Mouse (Mus musculus) v-Abl transformed pro-B cells (cell line): ENCODE measurements at regions not wholly inside any gene's neighbourhood (a gene's known extent, or its start where the extent isn't known, plus 50 kb on each side); places are given as distances from the start of the nearest gene placed in this dataset.

Experiments used
- in situ Hi-C, 2 experiments: fragments of 400-800 bp; cut with MboI; formaldehyde crosslinking; loops; one replicate each; pipeline ENCODE4 v1.15.1; 2025; ENCODE audit not compliant: unreplicated experiment in 2 of 2

GRCm38 (mm10) chr14:24826471-24827337, 339.8 kb downstream of the Rps24 start:
- in situ Hi-C loops, result no loop called here

- in situ Hi-C loops, result no loop called here
Measured at GRCm38 (mm10) chr14:24827381-24828031, 340.6 kb downstream of the Rps24 start.

DNA sequence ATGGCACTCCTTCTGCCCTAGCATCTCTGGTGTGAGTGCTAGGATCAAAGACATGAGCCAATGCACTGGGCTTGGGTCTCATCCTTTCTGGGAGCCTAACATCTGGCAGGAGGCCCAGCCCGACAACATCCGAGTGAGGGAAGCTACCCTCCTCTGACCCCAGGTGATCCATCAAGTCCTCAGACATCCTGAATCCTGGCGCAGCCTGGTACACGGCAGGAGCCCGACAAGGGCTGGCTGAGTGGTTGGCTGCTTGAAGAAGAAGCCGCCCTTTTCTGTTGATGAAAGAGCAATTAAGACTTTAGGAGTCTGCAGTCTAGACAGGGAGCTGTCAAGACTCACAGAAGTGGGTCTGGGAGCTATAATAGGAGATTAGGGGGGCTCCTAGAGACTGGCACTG, 342.1 kb downstream of the Rps24 start:
- in situ Hi-C loops, result no loop called here

GRCm38 (mm10) chr14:24833211-24833610, 346.3 kb downstream of the Rps24 start:
- in situ Hi-C loops, result loop anchor here in 1 of 2 experiments (5.0 kb wide), 1 partner anchor 49 kb away; no protein-coding TSS in a partner anchor

GRCm38 (mm10) chr14:24838219-24838618, 351.3 kb downstream of the Rps24 start:
- in situ Hi-C loops, result no loop called here

- in situ Hi-C loops, result no loop called here
Measured at GRCm38 (mm10) chr14:24839056-24839455, 352.1 kb downstream of the Rps24 start.

- in situ Hi-C loops, result no loop called here
Measured at GRCm38 (mm10) chr14:24841715-24842496, 355.0 kb downstream of the Rps24 start.

GRCm38 (mm10) chr14:24843626-24844025, 356.7 kb downstream of the Rps24 start:
- in situ Hi-C loops, result no loop called here

- in situ Hi-C loops, result no loop called here
Measured at GRCm38 (mm10) chr14:24850491-24850890, 363.6 kb downstream of the Rps24 start.

DNA sequence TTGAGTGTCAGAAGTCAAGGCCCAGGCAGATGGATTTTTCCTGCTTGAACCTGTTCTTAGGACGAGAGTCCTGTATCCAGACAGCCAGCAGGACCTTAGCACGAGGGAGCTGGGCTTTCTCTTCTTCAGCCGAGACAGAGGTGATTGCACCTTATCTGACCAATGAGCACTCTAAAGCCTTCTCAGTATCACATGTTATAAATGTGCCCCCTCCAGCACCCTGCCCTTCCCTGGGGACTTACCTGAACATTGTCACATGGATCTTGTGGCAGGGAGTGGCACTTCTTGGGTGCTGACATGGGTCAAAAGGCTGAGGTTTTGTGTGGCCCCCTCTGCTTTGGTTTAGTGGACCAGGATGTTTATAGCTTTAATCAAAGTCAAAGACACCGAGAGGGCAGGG, 367.5 kb downstream of the Rps24 start:
- in situ Hi-C loops, result no loop called here

DNA sequence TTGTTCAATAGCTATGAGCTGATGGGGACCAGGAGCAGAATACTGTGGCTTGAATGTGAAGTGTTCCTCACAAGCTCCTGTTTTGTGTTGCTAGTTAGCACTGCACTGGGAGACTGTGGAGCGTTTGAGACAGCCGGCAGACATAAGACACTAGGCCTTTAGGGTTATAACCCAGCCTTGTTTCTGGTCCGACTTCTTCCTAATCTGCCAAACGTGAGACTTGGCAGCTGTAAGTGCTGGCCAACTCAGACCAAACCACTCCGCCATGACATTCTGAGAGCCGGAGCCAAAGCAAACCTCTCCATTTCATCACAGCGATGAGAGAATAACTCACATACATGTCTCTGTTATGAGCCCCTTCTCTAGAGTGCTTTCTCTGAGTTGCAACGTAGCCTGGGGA, 375.2 kb downstream of the Rps24 start:
- in situ Hi-C loops, result no loop called here

DNA sequence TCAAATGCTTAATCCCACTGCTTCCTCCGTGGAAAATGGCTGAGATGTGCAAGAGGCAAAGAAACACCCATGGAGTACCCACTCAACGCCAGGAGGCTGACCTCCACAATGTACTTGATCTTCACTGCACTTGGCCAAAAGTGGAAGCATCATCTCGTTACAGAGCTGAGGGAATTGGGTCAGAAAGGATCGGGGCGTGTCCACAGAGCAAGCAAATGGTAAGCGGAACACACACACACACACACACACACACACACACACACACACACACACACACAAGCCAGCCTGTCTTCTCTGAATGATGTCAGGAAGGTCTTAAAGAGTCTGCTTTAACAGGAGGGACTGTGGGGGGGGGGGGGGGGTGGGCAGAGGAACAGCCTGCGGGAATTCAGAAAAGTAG, 375.7 kb downstream of the Rps24 start:
- in situ Hi-C loops, result no loop called here

DNA sequence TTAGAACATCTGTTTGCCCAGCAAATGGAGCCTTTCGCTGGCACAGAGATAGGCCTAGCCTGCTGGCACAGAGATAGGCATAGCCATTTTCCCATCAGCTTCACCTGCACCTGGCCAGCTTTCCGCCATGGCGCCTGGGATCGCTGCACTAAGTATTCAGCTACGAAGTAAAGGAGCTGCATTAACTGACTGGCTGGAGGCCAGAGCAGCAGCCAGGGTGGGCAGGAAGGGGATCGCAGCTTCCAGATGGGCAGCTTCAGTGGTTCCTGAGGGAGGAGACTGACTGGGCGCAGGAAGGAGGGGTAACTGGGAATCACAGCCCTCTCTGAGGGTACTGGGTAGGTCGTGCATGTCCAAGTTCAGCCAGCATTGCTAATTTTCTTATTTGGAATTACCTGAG, 376.2 kb downstream of the Rps24 start:
- in situ Hi-C loops, result no loop called here

DNA sequence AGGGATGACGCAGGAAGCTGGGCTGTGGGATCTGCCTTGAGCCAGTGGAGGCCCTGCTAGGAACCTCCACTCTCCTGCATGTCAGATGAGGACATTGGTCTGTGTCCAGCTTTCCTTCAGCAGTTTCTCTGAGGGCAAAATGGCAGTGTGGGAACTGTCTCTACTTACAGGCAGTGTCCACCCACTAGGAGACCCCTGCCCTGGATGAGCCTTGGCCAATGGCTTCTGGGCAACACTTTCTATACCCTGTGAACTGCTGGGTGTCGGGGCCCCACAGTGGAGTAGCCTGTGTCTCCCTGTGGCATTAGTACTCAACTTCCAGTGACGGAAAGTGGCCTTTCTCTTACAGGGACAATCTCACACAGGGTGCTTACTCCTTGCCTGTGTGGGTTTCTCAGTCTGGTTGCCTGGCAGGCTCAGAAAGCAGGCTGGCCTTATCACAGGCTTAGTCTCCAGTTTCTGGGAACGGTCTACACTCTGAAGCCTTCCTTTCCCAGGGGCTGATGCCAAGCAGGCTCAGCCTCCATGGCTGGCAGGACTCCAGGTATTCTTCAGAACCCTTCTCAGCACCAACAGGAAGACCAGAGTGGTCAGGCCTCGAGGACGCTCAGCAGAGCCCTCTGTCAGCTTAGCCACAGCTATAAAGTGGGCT, 378.8 kb downstream of the Rps24 start:
- in situ Hi-C loops, result no loop called here

DNA sequence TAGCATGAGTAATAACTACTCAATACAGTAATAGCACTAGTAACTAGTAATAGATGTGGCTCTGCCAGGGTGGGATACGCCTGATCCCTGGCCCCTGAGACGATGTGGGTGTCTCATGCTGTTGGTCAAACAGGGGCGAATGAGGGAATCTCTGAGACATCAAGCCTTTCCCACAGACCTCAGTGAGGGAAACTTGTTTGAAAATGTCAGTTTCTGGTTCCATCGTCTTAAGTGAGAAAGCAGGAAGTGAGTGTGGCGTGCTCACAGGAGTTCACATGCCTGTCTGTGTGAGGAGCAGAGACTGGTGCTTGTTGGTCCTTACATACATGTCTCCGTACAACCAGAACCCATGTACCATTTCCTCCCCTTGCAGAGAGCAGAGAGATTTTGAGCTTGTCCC, 380.9 kb downstream of the Rps24 start:
- in situ Hi-C loops, result no loop called here

DNA sequence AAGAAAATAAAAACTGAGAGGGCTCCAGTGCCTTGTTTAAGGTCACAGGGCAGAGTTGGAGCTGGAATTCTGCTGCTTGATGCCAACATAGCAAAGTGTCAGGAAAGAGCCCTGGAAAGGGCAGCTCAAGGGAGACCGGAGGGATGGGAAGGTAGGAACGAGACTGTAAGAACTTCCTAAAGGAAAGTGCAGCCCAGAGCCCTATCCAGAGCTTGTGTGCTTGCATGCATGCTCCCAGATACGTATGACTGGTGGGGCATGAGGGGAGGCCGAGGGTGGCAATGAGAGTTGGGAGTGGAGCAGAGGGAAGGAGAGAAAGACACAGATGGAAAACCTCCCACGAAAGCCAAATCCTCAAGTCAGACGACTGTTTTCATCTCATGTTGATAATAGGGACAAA, 381.8 kb downstream of the Rps24 start:
- in situ Hi-C loops, result no loop called here

DNA sequence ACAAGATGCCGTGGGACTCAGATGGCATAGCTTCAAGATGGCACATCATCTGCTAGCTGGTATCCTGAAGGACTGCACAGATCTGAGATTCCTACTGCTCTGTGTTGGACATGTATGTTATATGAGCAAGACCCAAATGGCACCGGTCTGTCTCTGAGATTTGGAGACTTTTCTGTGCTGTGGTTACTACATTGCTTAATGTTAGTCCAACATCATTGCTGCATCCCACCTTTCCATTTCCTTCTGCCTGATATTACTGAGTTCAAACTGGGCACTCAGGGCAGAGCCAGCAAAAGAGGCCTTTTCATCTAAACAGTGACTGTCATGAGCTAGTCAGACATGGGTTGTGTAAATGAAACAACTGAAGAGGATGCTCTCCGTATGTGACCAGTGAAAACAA, 383.3 kb downstream of the Rps24 start:
- in situ Hi-C loops, result no loop called here

DNA sequence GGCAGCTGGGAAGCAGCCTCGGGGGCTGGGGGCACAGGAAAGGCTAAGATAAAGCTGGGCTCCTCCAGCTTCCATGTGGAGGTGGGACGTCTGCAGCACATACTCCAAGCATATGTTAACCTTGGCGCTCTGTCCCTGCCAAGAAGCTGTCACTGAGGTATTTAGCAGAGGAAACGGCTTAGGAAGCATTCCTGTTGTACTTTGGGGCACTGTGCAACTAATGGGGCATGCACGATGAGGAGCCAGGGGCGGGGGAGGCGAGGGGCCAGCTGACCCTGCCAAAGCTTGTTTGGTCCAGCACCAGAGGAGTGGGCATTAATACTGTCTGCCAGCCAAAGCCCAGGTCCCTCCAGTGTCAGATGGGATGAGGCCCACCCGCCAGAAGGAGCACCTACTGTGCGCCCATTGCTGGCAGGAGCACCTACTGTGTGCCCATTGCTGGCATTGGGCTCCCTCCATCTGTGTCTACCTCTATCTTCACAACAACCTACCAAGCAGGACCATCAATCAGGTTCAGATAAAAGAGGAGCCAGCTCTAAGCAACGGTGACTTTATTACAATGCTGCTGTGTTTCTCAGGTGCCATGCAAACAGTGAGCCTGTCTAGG, 384.6 kb downstream of the Rps24 start:
- in situ Hi-C loops, result no loop called here

DNA sequence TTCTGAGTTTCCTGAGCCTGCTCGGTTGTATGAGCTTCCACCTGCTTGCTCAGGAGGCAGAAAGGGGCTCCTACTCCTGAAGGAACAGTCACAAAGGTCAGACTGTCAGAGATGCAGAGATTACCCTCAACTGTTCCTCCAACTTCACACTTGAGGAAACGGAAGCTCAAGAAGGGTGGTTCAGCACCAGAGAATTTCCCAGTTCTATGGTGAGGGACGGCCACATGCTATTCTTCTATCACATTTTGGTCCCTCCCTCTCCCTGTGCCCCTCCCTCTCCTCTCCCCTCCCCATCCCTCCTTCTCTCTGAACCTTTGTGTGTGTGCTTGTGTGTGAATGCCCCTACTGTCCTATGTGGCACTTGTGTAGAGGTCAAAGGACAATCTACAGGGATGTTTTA, 386.0 kb downstream of the Rps24 start:
- in situ Hi-C loops, result no loop called here

DNA sequence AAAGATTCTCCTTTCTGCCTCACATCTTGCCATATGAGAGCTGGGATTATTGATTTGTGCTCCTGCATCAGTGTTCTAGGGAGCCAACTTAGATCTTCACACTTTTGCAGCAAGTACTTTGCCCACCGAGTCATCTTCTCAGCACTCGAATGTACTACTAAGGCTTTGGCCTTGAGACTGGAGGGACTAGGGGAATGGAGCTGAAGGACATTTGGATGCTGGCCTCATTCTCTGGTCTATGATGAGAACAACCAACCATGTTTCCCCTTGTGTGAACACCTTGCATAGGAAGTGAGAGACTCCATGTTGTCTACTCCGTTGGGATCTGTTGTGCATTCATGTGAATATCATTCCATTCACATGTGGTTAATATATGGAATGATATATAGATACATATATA, 386.5 kb downstream of the Rps24 start:
- in situ Hi-C loops, result no loop called here
